Mouse (Mus musculus) forebrain, embryonic 10.5 days (tissue): ENCODE results near the gene Fkbpl. TPM values are rescaled to one million over a fixed set of nuclear protein-coding genes. Genes with fewer than 3 reads are reported as not detected.

Experiments used
- DNase-seq: peaks from one replicate; pipeline ENCODE4 v3.0.0-alpha.2; 2017; ENCODE audit warnings: low spot score; ENCODE audit errors: extremely low spot score
- H3K27ac ChIP-seq: fragments of 300-500 bp; sonication (generic); 2 replicates; pipeline ENCODE4 v1.5.1; 2016; ENCODE audit warnings: mild to moderate bottlenecking
- H3K27me3 ChIP-seq: fragments of 300-500 bp; sonication (generic); 2 replicates; pipeline ENCODE4 v1.6.1; 2016; ENCODE audit warnings: mild to moderate bottlenecking; ENCODE audit not compliant: poor library complexity, severe bottlenecking
- H3K36me3 ChIP-seq: fragments of 300-500 bp; sonication (generic); replicated peaks from 2 replicates; pipeline ENCODE4 v1.6.1; 2016; ENCODE audit warnings: mild to moderate bottlenecking, moderate library complexity
- H3K4me1 ChIP-seq: fragments of 300-500 bp; sonication (generic); 2 replicates; pipeline ENCODE4 v1.6.1; 2016
- H3K4me3 ChIP-seq: fragments of 300-500 bp; sonication (generic); 2 replicates; pipeline ENCODE4 v1.5.1; 2016; ENCODE audit warnings: mild to moderate bottlenecking, moderate library complexity
- H3K9me3 ChIP-seq: fragments of 300-500 bp; sonication (generic); 2 replicates; pipeline ENCODE4 v1.6.1; 2016; ENCODE audit warnings: mild to moderate bottlenecking, moderate library complexity
- WGBS: fragments of 180-500 bp; shearing (Covaris S2); methylation state at CpG from one replicate; pipeline ENCODE4 v1.1.7; 2016; 5-methylcytosine and 5-hydroxymethylcytosine counted together
- polyA plus RNA-seq: library from polyadenylated mRNA; unstranded; fragments of >200 nt; fragmentation: Nextera tagmentation; extraction: Ambion mirVana; gene quantifications from 2 replicates; pipeline ENCODE4 v1.2.1, GENCODE M21; 2016

The Fkbpl gene
- polyA plus RNA-seq, 1 experiment from 2014 or later = 14.8 TPM

DNA sequence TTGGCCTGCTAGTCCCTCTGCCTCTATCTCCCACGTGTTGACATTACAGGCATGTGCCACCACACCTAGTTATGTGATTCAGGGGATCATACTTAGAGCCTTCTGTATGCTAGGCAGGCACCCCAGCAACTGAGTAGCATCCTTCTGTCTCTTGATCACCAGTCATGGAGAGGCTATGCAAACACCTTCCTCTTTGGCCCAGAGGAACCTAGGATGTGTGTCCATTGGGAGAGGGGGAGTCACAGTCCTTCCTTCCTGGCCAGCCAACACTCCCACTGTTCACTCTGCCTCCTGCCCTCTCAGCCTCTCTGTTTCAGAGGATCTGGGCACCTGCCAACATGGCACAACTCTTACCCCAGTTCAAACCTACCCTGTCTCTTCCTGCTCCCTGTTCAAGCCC, 19.0 kb downstream of the Fkbpl start:
- H3K4me3 ChIP-seq = no peak overlapping the region
- no peaks in the 10 kb centered on the region for H3K9me3 ChIP-seq
- H3K4me1 ChIP-seq = peaks cover 14% of the 10 kb centered on the region
- 50% methylated on average over 1 of the region's 1 CpGs for WGBS
- no peaks in the 10 kb centered on the region for H3K36me3 ChIP-seq
- peaks cover 41% of the 10 kb centered on the region for H3K27me3 ChIP-seq
- no peak for DNase-seq
- H3K27ac ChIP-seq = no peak overlapping the region

DNA sequence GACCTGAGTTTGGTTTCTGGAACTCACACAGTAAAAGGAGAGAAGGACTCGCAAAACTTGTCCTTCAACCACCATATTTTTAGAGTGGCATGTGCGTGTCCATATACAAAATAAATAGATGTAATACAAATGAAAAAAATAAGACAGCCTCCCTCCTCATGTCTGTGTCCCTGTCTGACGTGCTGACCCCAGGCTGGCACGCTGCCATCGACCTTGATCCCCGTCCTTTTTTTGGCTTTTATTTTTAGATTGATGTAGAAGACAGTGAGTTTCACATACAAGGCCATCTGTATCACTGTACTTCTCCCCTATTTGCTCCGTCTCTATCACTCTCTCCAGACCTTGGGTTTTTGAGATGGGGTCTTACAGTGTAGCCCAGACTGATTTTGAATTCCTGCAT, 19.9 kb downstream of the Fkbpl start:
- Histone ChIP-seq H3K4me3 (no peak overlapping the region), H3K36me3 (no peaks in the 10 kb centered on the region), H3K27me3 (peaks cover 38% of the 10 kb centered on the region), H3K27ac (no peak overlapping the region), H3K4me1 (peaks cover 14% of the 10 kb centered on the region), H3K9me3 (no peaks in the 10 kb centered on the region)
- WGBS = 83% methylated on average over 7 of the region's 7 CpGs
- DNase-seq = no peak

DNA sequence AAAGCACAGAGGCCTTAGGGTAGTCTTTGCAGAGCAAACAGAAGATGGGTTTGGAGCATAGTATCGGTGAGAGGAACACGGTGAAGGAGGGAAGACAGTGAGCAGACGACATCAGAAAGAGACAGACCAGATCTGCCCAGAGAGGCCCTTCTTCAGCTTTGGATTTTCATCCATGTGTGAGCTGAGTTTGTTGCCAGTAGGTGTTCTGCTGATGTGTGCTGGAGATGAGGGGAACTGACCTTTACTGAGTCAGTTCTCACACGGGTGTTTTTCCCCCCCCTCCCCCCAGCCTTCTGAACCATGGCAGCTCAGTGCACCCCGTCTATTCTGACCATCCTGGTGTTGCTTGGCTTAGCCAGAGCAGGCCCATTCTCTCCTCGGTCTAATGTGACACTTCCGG, 25.7 kb downstream of the Fkbpl start, which contains the start of gene Tnxb:
TSS of gene Tnxb (plus strand) at position 301 of the 400 bp plus-strand sequence.
- Histone ChIP-seq H3K9me3 (no peaks in the 10 kb centered on the region), H3K36me3 (no peaks in the 10 kb centered on the region), H3K27ac (no peak within 1 kb of the TSS), H3K4me3 (peak within 1 kb of the TSS; percentile 51), H3K4me1 (peaks cover 22% of the 10 kb centered on the region), H3K27me3 (peaks cover 62% of the 10 kb centered on the region)
- WGBS = 65% methylated on average over 7 of the region's 7 CpGs
- no peak for DNase-seq

DNA sequence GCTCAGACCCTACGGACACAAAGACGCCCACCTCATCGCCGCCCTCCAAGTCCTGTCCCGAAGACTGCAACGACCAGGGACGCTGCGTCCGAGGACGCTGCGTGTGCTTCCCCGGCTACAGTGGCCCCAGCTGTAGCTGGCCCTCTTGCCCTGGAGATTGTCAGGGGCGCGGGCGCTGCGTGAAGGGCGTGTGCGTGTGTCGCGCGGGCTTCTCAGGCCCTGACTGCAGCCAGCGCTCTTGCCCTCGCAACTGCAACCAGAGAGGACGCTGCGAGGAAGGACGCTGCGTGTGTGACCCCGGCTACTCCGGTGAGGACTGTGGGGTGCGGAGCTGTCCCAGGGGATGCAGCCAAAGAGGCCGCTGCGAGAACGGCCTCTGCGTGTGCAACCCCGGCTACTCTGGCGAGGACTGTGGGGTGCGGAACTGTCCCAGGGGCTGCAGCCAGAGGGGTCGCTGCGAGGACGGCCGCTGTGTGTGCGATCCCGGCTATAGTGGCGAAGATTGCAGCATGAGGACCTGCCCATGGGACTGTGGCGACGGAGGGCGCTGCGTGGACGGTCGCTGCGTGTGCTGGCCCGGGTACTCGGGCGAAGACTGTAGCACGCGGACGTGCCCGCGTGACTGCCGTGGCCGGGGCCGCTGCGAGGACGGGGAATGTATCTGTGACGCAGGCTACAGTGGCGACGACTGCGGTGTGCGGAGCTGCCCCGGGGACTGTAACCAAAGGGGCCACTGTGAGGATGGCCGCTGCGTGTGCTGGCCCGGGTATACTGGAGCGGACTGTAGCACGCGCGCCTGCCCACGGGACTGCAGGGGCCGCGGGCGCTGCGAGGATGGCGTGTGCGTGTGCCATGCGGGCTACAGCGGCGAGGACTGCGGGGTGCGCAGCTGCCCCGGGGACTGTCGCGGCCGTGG, 26.8 kb downstream of the Fkbpl start:
- Histone ChIP-seq H3K36me3 (no peaks in the 10 kb centered on the region), H3K27ac (no peak overlapping the region), H3K9me3 (no peaks in the 10 kb centered on the region), H3K4me3 (peak overlapping the region; percentile 51), H3K27me3 (peaks cover 71% of the 10 kb centered on the region), H3K4me1 (peaks cover 22% of the 10 kb centered on the region)
- WGBS = 9% methylated on average over 93 of the region's 93 CpGs
- DNase-seq = peak; percentile 50

DNA sequence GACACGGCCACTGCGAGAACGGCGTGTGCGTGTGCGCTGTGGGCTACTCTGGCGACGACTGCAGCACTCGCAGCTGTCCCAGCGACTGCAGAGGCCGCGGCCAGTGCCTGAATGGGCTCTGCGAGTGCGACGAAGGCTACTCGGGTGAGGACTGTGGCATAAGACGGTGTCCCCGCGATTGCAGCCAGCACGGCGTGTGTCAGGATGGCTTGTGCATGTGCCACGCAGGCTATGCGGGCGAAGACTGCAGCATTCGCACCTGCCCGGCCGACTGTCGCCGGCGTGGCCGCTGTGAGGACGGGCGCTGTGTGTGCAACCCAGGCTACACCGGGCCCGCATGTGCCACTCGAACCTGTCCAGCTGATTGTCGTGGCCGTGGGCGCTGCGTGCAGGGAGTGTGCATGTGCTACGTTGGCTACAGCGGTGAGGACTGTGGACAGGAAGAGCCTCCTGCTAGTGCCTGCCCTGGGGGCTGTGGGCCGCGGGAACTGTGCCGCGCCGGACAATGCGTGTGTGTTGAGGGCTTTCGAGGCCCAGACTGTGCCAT, 27.8 kb downstream of the Fkbpl start:
- no peak for DNase-seq

DNA sequence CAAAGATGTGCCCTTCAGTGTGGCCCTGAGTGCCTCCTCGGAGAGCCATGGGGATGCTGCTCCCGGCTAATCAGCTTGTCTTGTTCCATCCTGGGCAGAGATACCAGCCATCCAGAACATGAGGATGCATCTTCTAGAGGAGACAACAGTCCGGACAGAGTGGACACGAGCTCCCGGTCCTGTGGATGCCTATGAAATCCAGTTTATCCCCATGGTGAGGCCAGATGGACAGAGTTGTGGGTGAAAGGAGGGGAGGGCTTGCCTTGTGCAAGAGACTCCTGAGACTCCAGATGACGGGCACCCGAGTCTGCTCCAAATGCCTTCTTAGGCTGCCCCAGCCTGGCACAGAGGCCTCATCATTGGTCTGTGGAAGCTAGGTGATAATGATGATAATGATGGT, 28.6 kb downstream of the Fkbpl start:
- Histone ChIP-seq H3K27ac (no peak overlapping the region), H3K27me3 (peaks cover 79% of the 10 kb centered on the region), H3K36me3 (no peaks in the 10 kb centered on the region), H3K9me3 (no peaks in the 10 kb centered on the region), H3K4me3 (no peak overlapping the region), H3K4me1 (peaks cover 22% of the 10 kb centered on the region)
- no peak for DNase-seq
- 86% methylated on average over 7 of the region's 7 CpGs for WGBS

More for the DNA sequence above, 27.8 kb downstream of the Fkbpl start:
- Histone ChIP-seq H3K9me3 (no peaks in the 10 kb centered on the region), H3K4me3 (peak overlapping the region; percentile 51), H3K27ac (no peak overlapping the region), H3K36me3 (no peaks in the 10 kb centered on the region), H3K27me3 (peaks cover 77% of the 10 kb centered on the region), H3K4me1 (peaks cover 22% of the 10 kb centered on the region)
- 37% methylated on average over 49 of the region's 49 CpGs for WGBS

DNA sequence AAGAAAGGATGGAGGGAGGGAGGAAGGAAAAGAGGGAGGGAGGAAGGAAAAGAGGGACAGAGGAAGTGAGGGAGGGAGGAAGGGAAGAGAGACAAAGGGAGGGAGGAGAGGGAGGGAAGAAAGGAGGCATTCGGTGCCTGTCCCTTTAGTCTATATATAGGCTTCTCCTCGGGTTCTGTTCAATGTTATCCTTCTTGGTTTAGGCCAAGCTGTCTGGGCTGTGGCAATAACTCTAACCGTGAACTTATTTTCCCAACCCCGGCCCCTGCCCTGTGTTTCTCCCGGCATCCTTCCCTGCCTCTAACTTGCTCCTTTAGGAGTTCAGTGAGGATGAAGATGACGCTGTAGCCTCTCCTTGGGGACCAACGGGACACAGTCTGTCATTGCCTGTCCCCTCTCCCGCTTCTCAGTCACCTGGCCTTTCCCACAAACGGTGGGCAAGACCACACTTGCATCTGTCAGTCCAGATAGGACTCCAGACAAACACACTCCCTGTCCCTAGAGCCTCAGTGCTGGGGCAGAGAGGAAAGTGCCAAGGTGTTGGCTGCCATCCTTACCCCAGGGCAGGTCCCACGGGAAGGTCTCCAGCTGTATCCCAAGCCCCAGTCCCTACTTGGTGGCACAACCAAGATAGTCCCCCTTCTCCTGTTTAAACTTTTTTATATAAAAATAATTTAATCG, 30.1 kb downstream of the Fkbpl start:
- Histone ChIP-seq H3K4me3 (no peak overlapping the region), H3K27me3 (peaks cover 85% of the 10 kb centered on the region), H3K27ac (no peak overlapping the region), H3K36me3 (no peaks in the 10 kb centered on the region), H3K9me3 (no peaks in the 10 kb centered on the region), H3K4me1 (peaks cover 22% of the 10 kb centered on the region)
- WGBS = 73% methylated on average over 11 of the region's 11 CpGs
- DNase-seq = no peak

DNA sequence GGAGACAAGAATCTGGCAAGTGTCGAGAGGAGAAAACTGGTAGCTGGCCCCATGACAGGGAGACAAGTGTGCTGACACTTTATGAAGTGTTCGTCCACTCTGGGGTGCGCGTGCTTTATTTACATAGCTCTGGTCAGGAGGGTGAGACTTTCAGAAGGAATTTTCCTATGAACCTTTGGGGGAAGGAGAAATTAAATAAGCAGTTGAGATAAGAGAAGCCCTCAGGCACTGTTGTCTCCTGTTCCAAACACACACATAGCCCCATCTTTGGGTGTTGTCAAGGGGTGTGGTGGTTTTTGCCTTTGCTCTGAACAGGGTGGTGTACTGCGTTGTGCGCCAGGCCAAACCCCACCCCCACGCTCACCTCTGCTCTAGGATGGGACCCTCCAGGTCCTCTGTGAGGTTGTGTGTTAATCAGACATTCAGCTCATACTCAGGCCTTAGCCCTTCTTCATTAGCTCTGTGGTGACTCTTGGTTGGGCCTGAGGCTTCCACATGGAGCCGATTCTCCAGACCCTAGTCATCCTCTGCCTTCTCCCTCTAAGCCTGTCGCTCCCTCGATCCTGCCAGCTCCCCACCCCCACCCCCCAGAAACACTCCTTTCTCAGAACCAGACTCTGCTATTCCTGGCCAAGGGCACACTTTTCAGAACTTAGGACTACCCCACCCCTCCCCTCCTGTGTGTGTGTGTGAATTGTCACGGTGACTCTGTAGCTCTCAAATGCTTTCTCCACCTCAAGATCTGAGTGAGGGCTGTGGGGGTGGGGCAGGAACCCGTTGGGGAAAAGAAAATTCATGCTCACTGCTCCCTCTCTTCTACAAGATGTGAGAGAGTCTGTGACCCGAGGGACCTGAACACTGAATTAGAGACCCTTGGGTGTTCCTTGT, 30.9 kb downstream of the Fkbpl start:
- DNase-seq = no peak
- Histone ChIP-seq H3K27ac (no peak overlapping the region), H3K9me3 (no peaks in the 10 kb centered on the region), H3K4me1 (peaks cover 22% of the 10 kb centered on the region), H3K4me3 (no peak overlapping the region), H3K27me3 (peaks cover 85% of the 10 kb centered on the region), H3K36me3 (no peaks in the 10 kb centered on the region)
- 79% methylated on average over 13 of the region's 13 CpGs for WGBS

DNA sequence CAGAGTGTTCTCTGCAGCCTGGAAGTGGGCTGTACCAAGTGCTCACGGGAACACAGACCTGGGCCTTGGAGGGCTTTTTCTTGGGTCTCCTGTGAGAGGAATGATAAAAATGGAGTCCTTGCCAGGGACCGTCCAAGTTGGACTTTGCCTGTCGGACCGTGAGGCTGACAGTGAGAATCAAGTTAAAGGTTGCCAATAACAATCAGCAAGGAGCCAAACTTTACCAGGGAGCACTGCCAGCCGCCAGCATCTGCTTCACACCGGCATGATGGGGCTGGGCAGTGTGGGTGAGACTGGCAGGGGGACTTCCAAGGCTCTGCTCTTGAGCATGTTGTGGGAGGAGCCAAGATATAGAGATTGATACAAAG, 31.5 kb downstream of the Fkbpl start:
- Histone ChIP-seq H3K4me3 (no peak overlapping the region), H3K4me1 (peaks cover 16% of the 10 kb centered on the region), H3K27me3 (peaks cover 81% of the 10 kb centered on the region), H3K36me3 (no peaks in the 10 kb centered on the region), H3K9me3 (no peaks in the 10 kb centered on the region), H3K27ac (no peak overlapping the region)
- no peak for DNase-seq
- 84% methylated on average over 6 of the region's 6 CpGs for WGBS

DNA sequence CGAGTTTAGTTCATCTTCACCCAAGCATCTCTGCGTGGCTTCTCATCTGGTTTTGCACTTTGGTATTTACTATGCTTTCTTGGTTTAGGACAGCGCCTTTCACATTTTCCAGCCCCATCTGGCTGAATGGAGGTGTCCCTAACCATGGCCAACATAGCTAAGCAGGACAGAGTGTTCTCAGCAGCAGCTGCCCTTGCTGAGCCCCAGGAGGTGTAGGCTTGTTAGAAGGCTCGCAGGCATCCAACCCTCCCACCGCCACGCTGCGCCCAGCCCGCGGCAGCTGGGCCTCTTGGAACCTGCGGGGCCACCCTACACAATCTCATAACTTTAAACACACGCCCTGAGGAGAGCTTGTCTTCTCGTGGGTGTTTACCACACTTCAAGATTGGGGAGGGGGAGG, 32.1 kb downstream of the Fkbpl start:
- no peaks in the 10 kb centered on the region for H3K36me3 ChIP-seq
- peaks cover 11% of the 10 kb centered on the region for H3K4me1 ChIP-seq
- WGBS = 77% methylated on average over 12 of the region's 12 CpGs
- peaks cover 76% of the 10 kb centered on the region for H3K27me3 ChIP-seq
- H3K4me3 ChIP-seq = no peak overlapping the region
- DNase-seq = no peak
- H3K9me3 ChIP-seq = no peaks in the 10 kb centered on the region
- H3K27ac ChIP-seq = no peak overlapping the region

DNA sequence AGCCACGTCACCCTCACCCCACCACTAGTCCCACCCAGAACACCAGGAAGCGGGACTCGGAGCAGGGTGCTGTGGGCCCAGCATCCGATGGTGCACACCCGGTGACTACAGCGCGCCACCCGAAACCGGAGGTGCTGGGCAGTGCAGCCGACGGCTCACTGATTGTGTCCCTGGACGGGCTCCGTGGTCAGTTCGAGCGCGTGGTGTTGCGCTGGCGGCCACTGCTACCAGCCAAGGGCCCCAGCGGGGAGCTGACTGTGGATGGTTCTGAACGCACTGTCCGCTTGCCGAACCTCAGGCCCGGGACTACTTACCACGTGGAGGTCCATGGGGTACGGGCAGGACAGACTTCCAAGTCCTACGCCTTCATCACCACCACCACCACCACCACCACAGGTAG, 35.6 kb downstream of the Fkbpl start:
- DNase-seq = no peak
- WGBS = 85% methylated on average over 26 of the region's 26 CpGs
- Histone ChIP-seq H3K27ac (no peak overlapping the region), H3K36me3 (no peaks in the 10 kb centered on the region), H3K9me3 (no peaks in the 10 kb centered on the region), H3K4me1 (0 out of 2 replicates have a peak, but pooled peaks cover 7% of the 10 kb centered on the region), H3K27me3 (peaks cover 43% of the 10 kb centered on the region), H3K4me3 (no peak overlapping the region)

DNA sequence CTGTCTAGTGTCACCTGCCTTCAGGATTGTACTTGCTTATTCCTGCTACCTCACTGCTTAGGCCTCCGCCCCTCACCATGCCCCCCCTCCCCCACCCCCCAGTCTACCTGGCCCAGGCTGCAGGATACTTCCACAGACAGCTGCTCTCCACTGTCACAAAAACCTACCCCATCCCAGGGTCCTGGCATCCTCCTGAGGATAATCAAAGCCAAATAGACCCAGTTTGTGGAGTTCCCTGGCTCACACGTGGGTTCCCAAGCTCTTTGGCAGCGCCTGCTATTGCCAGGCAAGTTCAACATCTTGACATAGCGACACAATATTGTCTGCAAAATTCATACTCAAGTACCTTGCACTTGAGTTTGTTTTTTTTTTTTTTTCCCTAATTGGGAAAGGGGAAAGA, 36.1 kb downstream of the Fkbpl start:
- H3K27ac ChIP-seq = no peak overlapping the region
- DNase-seq = no peak
- H3K27me3 ChIP-seq = peaks cover 39% of the 10 kb centered on the region
- no peaks in the 10 kb centered on the region for H3K9me3 ChIP-seq
- H3K36me3 ChIP-seq = no peaks in the 10 kb centered on the region
- 83% methylated on average over 4 of the region's 4 CpGs for WGBS
- H3K4me1 ChIP-seq = 0 out of 2 replicates have a peak, but pooled peaks cover 7% of the 10 kb centered on the region
- H3K4me3 ChIP-seq = no peak overlapping the region
